Mouse (Mus musculus): ENCODE measurements around the gene Il13. TPM values are rescaled to one million over a fixed set of nuclear protein-coding genes. Genes with fewer than 3 reads are reported as not detected.

The Il13 gene
- polyA plus RNA-seq, 1 experiment from 2014 or later, result 0.24 TPM

DNA sequence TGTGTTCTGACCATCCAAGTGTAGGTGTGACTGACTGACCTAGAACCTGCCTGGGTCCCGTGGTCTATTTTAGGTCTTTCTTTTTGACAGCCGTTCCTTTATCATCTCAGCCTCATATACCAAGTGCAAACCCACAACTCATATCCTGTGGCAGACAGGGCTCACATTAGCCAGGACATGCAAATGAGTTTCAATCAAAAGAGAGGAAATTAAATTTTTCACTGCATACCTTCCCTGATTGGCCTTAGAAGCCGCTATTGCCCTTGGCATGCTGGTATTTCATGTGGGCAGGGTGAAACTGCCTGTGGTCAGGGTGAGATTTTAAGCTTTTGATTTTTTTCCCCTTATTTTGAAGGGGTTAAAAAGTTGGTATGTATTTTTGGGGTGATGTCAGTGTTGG is 24.8 kb downstream of the Il13 start:
- no peaks in the 10 kb centered on the region for H3K27me3 ChIP-seq (ENCODE audit: control insufficient read depth, insufficient read depth, low read length)
- no peak overlapping the region for H3K4me2 ChIP-seq (ENCODE audit: low read depth, low read length)
- WGBS, result 69% methylated on average over 3 of the region's 3 CpGs
- no peaks in the 10 kb centered on the region for H3K9me3 ChIP-seq (replicated peaks; ENCODE audit: control insufficient read depth, low read length)
- no peak overlapping the region for H3K4me3 ChIP-seq (ENCODE audit: low read length)
- H3K27ac ChIP-seq (ENCODE audit: low read length), result no peak overlapping the region
- H3K9ac ChIP-seq (ENCODE audit: low read length), result no peak overlapping the region
- H3K4me1 ChIP-seq (ENCODE audit: control insufficient read depth, insufficient read depth, low read length), result peaks cover 8% of the 10 kb centered on the region; the same call in 1 of the 2 replicates
- no peak for ATAC-seq (replicated peaks; ENCODE audit: extremely low read depth, insufficient read depth, low FRiP score)
- no peaks in the 10 kb centered on the region for H3K36me3 ChIP-seq (ENCODE audit: control insufficient read depth, insufficient read depth)

DNA sequence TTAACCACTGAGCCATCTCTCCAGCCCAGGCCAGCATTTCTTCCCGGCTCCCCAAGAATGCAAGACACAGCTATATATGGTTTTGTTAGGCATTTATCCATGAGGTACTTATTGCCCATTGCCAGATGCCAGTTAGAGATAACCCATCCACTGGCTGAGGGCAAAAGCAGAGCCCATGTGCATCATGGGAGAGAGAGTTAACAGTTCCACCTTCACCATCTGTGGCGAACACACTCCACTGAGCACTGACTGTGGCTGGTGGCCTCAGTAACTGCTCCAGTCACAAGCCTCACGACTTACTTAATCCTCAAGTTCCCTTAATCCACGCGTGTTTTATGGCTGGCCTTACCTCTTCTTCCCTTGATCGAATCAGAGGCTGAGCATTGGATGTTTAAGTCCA is 25.3 kb downstream of the Il13 start:
- no peak for ATAC-seq (replicated peaks; ENCODE audit: extremely low read depth, insufficient read depth, low FRiP score)
- peaks cover 8% of the 10 kb centered on the region; the same call in 1 of the 2 replicates for H3K4me1 ChIP-seq (ENCODE audit: control insufficient read depth, insufficient read depth, low read length)
- H3K9me3 ChIP-seq (replicated peaks; ENCODE audit: control insufficient read depth, low read length), result no peaks in the 10 kb centered on the region
- no peak overlapping the region for H3K9ac ChIP-seq (ENCODE audit: low read length)
- no peaks in the 10 kb centered on the region for H3K27me3 ChIP-seq (ENCODE audit: control insufficient read depth, insufficient read depth, low read length)
- 79% methylated on average over 6 of the region's 6 CpGs for WGBS
- H3K36me3 ChIP-seq (ENCODE audit: control insufficient read depth, insufficient read depth), result no peaks in the 10 kb centered on the region
- H3K4me2 ChIP-seq (ENCODE audit: low read depth, low read length), result no peak overlapping the region
- H3K27ac ChIP-seq (ENCODE audit: low read length), result no peak overlapping the region
- H3K4me3 ChIP-seq (ENCODE audit: low read length), result no peak overlapping the region

DNA sequence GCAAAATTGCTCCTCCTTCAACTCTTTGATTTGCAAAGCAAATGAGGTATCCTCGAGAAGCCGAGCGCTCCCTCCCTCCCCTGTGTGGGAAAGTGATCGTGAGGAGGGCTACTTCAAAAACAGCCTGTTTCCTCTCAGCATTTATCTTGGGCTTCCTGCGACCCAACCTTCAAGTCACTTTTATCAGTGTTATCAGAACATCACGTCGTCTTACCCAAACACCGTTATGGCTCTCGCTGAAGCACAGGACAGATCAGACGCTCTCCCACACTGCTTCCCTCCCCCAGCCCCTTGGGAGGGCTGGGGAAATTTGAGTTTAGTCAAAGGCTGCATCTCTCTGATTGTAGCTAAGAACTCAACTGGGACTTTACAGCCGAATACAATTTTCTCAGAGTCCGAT is 28.9 kb downstream of the Il13 start:
- no peak overlapping the region for H3K4me3 ChIP-seq (ENCODE audit: low read length)
- H3K4me2 ChIP-seq (ENCODE audit: low read depth, low read length), result peak overlapping the region; percentile 43
- WGBS, result 9% methylated on average over 12 of the region's 12 CpGs
- H3K27ac ChIP-seq (ENCODE audit: low read length), result no peak overlapping the region
- H3K4me1 ChIP-seq (ENCODE audit: control insufficient read depth, insufficient read depth, low read length), result peaks cover 8% of the 10 kb centered on the region; the same call in 1 of the 2 replicates
- H3K27me3 ChIP-seq (ENCODE audit: control insufficient read depth, insufficient read depth, low read length), result no peaks in the 10 kb centered on the region
- H3K36me3 ChIP-seq (ENCODE audit: control insufficient read depth, insufficient read depth), result peaks cover 6% of the 10 kb centered on the region; the same call in 1 of the 2 replicates
- H3K9ac ChIP-seq (ENCODE audit: low read length), result no peak overlapping the region
- no peaks in the 10 kb centered on the region for H3K9me3 ChIP-seq (replicated peaks; ENCODE audit: control insufficient read depth, low read length)
- no peak for ATAC-seq (replicated peaks; ENCODE audit: extremely low read depth, insufficient read depth, low FRiP score)

DNA sequence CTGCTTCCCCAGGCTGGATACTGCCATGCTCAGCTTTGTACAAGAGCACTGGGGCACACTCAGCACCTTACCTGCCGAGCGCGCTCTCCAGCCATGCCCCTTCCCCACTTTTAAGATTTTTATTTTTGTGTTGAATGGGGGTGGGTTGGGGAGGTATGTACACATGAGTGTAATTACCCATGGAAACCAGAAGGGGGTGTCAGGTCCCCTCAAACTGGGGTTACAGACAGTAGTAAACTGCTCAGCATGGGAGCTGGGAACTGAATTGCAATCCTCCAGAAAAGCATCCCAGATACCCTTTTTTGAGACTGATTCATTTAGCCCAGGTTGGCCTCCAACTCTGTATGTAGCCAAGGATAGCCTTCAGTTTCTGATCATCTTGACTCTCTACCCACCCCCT is 29.5 kb downstream of the Il13 start:
- Histone ChIP-seq H3K4me2 (ENCODE audit: low read depth, low read length) (no peak overlapping the region), H3K4me3 (ENCODE audit: low read length) (no peak overlapping the region), H3K27ac (ENCODE audit: low read length) (no peak overlapping the region), H3K36me3 (ENCODE audit: control insufficient read depth, insufficient read depth) (peaks cover 7% of the 10 kb centered on the region; the same call in 1 of the 2 replicates), H3K4me1 (ENCODE audit: control insufficient read depth, insufficient read depth, low read length) (peaks cover 8% of the 10 kb centered on the region; the same call in 1 of the 2 replicates), H3K9me3 (replicated peaks; ENCODE audit: control insufficient read depth, low read length) (no peaks in the 10 kb centered on the region), H3K27me3 (ENCODE audit: control insufficient read depth, insufficient read depth, low read length) (no peaks in the 10 kb centered on the region), H3K9ac (ENCODE audit: low read length) (no peak overlapping the region)
- 94% methylated on average over 3 of the region's 3 CpGs for WGBS
- ATAC-seq (replicated peaks; ENCODE audit: extremely low read depth, insufficient read depth, low FRiP score), result no peak

DNA sequence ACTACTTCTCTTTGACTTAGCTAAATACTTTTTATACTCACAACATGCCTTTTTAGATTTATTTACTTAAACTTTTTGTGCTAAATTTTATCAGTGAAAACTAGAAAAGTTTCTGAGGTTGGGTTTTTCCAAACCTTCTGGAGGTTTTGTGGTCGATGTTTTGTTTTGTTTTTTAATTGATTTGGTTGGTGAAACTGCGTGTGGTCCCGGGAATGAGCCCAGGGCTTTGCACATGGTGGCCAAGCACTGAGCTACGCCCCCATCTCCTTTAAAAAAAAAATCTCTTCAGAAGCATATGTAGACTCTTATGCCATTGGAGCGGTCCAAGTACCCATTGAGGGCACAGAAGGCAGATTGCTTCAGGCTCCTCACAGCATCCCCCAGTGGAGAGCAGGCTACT is 43.4 kb downstream of the Il13 start:
- no peaks in the 10 kb centered on the region for H3K4me1 ChIP-seq (ENCODE audit: control insufficient read depth, insufficient read depth, low read length)
- H3K9ac ChIP-seq (ENCODE audit: low read length), result no peak overlapping the region
- H3K4me3 ChIP-seq (ENCODE audit: low read length), result no peak overlapping the region
- H3K4me2 ChIP-seq (ENCODE audit: low read depth, low read length), result no peak overlapping the region
- H3K27me3 ChIP-seq (ENCODE audit: control insufficient read depth, insufficient read depth, low read length), result no peaks in the 10 kb centered on the region
- 92% methylated on average over 5 of the region's 5 CpGs for WGBS
- H3K27ac ChIP-seq (ENCODE audit: low read length), result no peak overlapping the region
- no peak for ATAC-seq (replicated peaks; ENCODE audit: extremely low read depth, insufficient read depth, low FRiP score)
- no peaks in the 10 kb centered on the region for H3K9me3 ChIP-seq (replicated peaks; ENCODE audit: control insufficient read depth, low read length)
- H3K36me3 ChIP-seq (ENCODE audit: control insufficient read depth, insufficient read depth), result peaks cover 22% of the 10 kb centered on the region

DNA sequence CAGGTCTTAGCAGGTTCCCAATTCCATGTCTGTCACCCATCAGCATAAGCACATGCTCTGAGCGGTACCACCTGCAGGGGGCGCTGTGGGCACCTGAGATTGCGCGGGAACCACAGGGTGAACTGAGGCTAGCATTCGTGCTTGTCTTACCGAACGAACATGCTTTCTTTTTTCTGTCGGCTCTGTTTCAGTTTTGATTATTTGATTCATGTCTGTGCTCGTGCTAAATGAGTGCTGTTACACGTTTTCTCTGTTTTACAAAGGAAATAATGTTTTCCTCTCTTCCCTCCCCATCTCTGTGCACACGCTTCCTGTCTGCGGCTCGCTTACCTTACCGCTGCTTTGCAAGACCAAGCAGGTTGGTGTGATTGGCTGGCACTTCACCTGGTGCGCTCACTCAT is 44.1 kb downstream of the Il13 start:
- Histone ChIP-seq H3K36me3 (ENCODE audit: control insufficient read depth, insufficient read depth) (peaks cover 22% of the 10 kb centered on the region), H3K9ac (ENCODE audit: low read length) (no peak overlapping the region), H3K4me3 (ENCODE audit: low read length) (no peak overlapping the region), H3K4me2 (ENCODE audit: low read depth, low read length) (peak overlapping the region; percentile 12; the same call in 1 of the 2 replicates), H3K9me3 (replicated peaks; ENCODE audit: control insufficient read depth, low read length) (no peaks in the 10 kb centered on the region), H3K27me3 (ENCODE audit: control insufficient read depth, insufficient read depth, low read length) (no peaks in the 10 kb centered on the region), H3K4me1 (ENCODE audit: control insufficient read depth, insufficient read depth, low read length) (no peaks in the 10 kb centered on the region; the same call in 1 of the 2 replicates), H3K27ac (ENCODE audit: low read length) (no peak overlapping the region)
- 38% methylated on average over 15 of the region's 15 CpGs for WGBS
- no peak for ATAC-seq (replicated peaks; ENCODE audit: extremely low read depth, insufficient read depth, low FRiP score)

DNA sequence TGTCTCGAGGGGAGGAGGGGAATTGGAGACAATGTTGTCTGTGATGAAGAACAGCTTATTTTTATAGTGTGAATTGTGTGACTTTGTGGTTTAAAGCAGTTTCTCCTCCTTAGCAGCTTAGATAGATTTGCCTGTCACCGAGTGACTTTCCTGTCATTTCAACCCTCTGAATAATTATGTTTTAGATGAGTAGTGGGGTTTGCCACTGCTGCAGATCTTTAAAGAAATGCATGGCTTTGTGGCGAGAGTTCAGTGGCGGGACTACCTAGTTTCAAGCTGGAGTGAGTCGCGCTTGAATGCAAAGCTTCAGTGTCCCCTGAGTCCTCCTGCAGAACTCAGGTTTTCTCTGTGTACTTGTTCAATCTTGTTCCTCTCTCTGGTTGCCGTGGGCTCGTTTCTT is 46.2 kb downstream of the Il13 start:
- no peaks in the 10 kb centered on the region; the same call in 1 of the 2 replicates for H3K4me1 ChIP-seq (ENCODE audit: control insufficient read depth, insufficient read depth, low read length)
- H3K27me3 ChIP-seq (ENCODE audit: control insufficient read depth, insufficient read depth, low read length), result no peaks in the 10 kb centered on the region
- H3K9me3 ChIP-seq (replicated peaks; ENCODE audit: control insufficient read depth, low read length), result no peaks in the 10 kb centered on the region
- H3K9ac ChIP-seq (ENCODE audit: low read length), result no peak overlapping the region
- no peak overlapping the region for H3K4me3 ChIP-seq (ENCODE audit: low read length)
- peaks cover 16% of the 10 kb centered on the region for H3K36me3 ChIP-seq (ENCODE audit: control insufficient read depth, insufficient read depth)
- 80% methylated on average over 8 of the region's 8 CpGs for WGBS
- no peak overlapping the region for H3K4me2 ChIP-seq (ENCODE audit: low read depth, low read length)
- ATAC-seq (replicated peaks; ENCODE audit: extremely low read depth, insufficient read depth, low FRiP score), result no peak
- no peak overlapping the region for H3K27ac ChIP-seq (ENCODE audit: low read length)

DNA sequence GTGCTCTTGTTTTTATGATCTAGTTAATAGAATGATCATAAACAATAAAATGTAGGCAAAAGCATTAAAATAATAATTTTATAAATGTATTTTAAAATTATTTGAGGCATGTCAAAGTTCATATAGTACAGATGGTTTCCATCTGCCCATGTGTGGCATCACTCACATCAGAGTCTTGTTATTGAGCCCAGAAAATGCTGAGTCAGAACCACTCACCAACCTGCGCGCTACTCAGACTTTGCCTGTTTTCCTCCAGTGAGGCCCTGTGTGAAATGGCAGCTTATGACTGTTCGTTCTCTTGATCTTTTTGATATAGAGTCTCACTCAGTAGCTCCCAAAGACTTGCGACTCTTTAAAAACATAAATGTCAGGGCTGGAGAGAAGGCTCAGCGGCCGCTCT is 49.0 kb downstream of the Il13 start:
- Histone ChIP-seq H3K36me3 (ENCODE audit: control insufficient read depth, insufficient read depth) (peaks cover 23% of the 10 kb centered on the region), H3K9me3 (replicated peaks; ENCODE audit: control insufficient read depth, low read length) (no peaks in the 10 kb centered on the region), H3K4me3 (ENCODE audit: low read length) (no peak overlapping the region), H3K4me1 (ENCODE audit: control insufficient read depth, insufficient read depth, low read length) (no peaks in the 10 kb centered on the region; the same call in 1 of the 2 replicates), H3K4me2 (ENCODE audit: low read depth, low read length) (no peak overlapping the region), H3K27ac (ENCODE audit: low read length) (no peak overlapping the region), H3K27me3 (ENCODE audit: control insufficient read depth, insufficient read depth, low read length) (no peaks in the 10 kb centered on the region), H3K9ac (ENCODE audit: low read length) (no peak overlapping the region)
- 65% methylated on average over 6 of the region's 6 CpGs for WGBS
- ATAC-seq (replicated peaks; ENCODE audit: extremely low read depth, insufficient read depth, low FRiP score), result no peak

DNA sequence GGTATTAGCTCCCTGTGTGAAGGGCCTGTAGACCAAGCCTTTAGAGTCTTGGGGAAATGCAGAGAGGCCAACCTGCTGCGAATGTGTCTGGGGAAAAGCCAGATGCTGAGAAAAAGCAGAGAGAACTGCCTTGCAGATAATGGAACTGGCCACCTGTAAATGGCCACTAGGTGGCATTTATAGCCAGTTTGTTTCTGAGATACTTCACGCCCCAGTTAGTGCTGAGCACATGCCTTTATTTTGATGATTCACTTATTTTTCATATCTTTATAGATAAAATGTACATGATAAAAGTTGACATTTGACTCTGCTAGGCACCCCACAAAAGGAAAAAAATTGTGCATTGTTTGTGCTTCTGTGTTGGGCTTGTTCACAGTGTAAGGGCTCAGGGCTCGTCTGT is 49.7 kb downstream of the Il13 start:
- no peak for ATAC-seq (replicated peaks; ENCODE audit: extremely low read depth, insufficient read depth, low FRiP score)
- H3K27ac ChIP-seq (ENCODE audit: low read length), result no peak overlapping the region
- no peak overlapping the region for H3K4me3 ChIP-seq (ENCODE audit: low read length)
- no peaks in the 10 kb centered on the region for H3K9me3 ChIP-seq (replicated peaks; ENCODE audit: control insufficient read depth, low read length)
- H3K9ac ChIP-seq (ENCODE audit: low read length), result no peak overlapping the region
- 52% methylated on average over 3 of the region's 3 CpGs for WGBS
- no peaks in the 10 kb centered on the region for H3K27me3 ChIP-seq (ENCODE audit: control insufficient read depth, insufficient read depth, low read length)
- H3K36me3 ChIP-seq (ENCODE audit: control insufficient read depth, insufficient read depth), result peaks cover 26% of the 10 kb centered on the region
- H3K4me1 ChIP-seq (ENCODE audit: control insufficient read depth, insufficient read depth, low read length), result no peaks in the 10 kb centered on the region; the same call in 1 of the 2 replicates
- no peak overlapping the region for H3K4me2 ChIP-seq (ENCODE audit: low read depth, low read length)
